Mouse (Mus musculus) inflammation-experienced regulatory T-cells, adult 16 weeks (primary cell): ENCODE data around the gene Ccdc22. TPM values are rescaled to one million over a fixed set of nuclear protein-coding genes. Genes with fewer than 3 reads are reported as not detected.

Experiments used
- polyA plus RNA-seq: library from polyadenylated mRNA; unstranded; fragments of 100-300 nt; shearing (Covaris generic); gene quantifications from one replicate; pipeline ENCODE4 v1.2.1, GENCODE M21; 2017

The Ccdc22 gene
- polyA plus RNA-seq, result 30.6 TPM

GRCm38 (mm10) chrX:7604879-7605574 lies at the start of gene Ccdc22:
Ccdc22 (minus strand) TSS chrX:7605517.

GRCm38 (mm10) chrX:7638401-7639091 lies 33.2 kb upstream of the Ccdc22 start, which contains the start of gene Syp:
Syp (plus strand) TSS chrX:7638471.

DNA sequence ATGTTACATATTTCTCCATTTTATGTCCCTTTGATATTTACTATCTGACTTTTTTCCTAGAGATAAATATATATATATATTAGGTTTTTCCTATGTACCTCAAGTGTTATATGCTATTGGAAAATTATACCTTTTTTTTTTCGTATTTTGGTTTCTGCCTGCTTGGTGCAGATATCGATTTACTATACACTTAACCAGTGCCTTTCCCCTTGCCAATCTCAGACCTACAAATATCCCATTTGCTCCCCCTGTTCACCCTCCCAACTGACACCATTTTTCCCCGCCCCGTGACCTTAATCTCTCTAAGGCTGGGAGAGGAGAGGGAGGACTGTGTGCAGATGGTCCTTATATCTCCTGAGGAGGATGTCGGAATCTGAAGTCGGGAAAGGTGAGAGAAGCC lies 1.5 kb upstream of the Ccdc22 start, which contains the start of gene Cacna1f:
Cacna1f (plus strand) TSS at position 301 of the 400 bp plus-strand sequence.

GRCm38 (mm10) chrX:7574087-7574884 lies 31.0 kb downstream of the Ccdc22 start, which contains the start of gene Ppp1r3f:
Ppp1r3f (minus strand) TSS chrX:7574283.

DNA sequence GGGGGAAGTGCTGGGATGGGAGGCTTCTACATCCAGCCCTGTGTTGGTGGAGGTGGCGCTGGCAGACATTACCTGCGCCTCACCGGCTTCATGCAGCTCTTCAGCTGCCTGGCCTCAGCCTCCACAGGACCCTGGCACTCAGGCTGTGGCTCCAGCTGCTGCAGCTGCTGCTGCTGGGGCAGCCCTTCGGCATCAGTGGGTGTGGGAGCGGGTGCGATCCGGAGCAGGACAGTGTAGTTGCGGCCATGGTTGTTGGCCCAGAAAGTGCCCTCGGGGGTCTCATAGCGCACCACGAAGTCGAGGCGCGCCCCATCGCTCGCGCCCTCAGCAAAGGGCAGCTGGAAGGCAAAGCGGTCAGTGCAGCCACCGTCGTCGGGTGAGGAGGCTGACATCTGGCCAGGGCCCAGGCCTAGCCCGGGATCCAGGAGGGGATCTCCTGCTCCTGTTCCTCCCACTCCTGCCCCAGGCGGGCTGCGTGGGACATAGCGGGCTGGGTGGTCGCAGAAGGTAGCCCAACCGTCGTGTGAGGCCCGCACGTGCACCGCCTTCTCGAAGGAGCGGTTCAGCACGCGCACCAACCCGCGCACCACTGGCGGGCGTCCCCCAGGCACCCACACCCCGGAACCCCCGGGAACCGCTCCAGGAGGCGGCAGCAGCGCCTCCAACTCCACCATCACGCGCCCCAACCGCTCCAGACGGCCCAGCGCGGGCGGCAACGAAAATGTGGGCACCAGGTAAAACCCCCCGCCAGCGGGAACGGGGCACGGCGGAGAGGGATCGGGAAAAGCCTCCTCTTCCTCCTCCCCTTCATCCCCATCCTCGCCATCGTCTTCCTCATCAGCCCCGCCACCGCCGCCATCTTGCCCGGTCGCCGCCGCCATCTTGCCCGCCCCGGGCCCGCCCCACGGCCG lies 31.9 kb downstream of the Ccdc22 start, which contains the start of gene Foxp3:
Foxp3 (plus strand) TSS at position 469 of the 911 bp plus-strand sequence.

Other genes with a start within 250 kb of the Ccdc22 start
- 0.49 TPM for gene Usp27x, start 229.7 kb downstream of the Ccdc22 start, polyA plus RNA-seq
- 94.7 TPM for gene Foxp3, start 31.9 kb downstream of the Ccdc22 start, polyA plus RNA-seq
- 9.1 TPM for gene Ppp1r3f, start 31.2 kb downstream of the Ccdc22 start, polyA plus RNA-seq
- gene Cacna1f, start 1.6 kb upstream of the Ccdc22 start, polyA plus RNA-seq, result not detected
- gene Syp, start 33.0 kb upstream of the Ccdc22 start, polyA plus RNA-seq, result 18.7 TPM
- gene Prickle3, start 51.7 kb upstream of the Ccdc22 start, polyA plus RNA-seq, result 43.5 TPM
- 122 TPM for gene Plp2, start 65.9 kb upstream of the Ccdc22 start, polyA plus RNA-seq
- not detected for gene Magix, start 75.7 kb upstream of the Ccdc22 start, polyA plus RNA-seq
- gene Gpkow, start 91.6 kb upstream of the Ccdc22 start, polyA plus RNA-seq, result 87.5 TPM
- 79.9 TPM for gene Wdr45, start 108.8 kb upstream of the Ccdc22 start, polyA plus RNA-seq
- gene Gm45208, start 116.7 kb upstream of the Ccdc22 start, polyA plus RNA-seq, result not detected
- 40.0 TPM for gene Praf2, start 122.9 kb upstream of the Ccdc22 start, polyA plus RNA-seq
- 0.29 TPM for gene Ccdc120, start 145.4 kb upstream of the Ccdc22 start, polyA plus RNA-seq
- gene Tfe3, start 157.0 kb upstream of the Ccdc22 start, polyA plus RNA-seq, result 55.8 TPM
- 120 TPM for gene Gripap1, start 184.2 kb upstream of the Ccdc22 start, polyA plus RNA-seq
- gene Kcnd1, start 216.8 kb upstream of the Ccdc22 start, polyA plus RNA-seq, result 1.6 TPM
- 22.0 TPM for gene Otud5, start 235.8 kb upstream of the Ccdc22 start, polyA plus RNA-seq